Mouse (Mus musculus): ENCODE measurements around the gene Depdc7. TPM values are rescaled to one million over a fixed set of nuclear protein-coding genes. Genes with fewer than 3 reads are reported as not detected.

The Depdc7 gene
- polyA plus RNA-seq (2015; fragmentation: Nextera tagmentation; extraction: Ambion mirVana) = 9.5 and 12.0 TPM in 2 replicates

DNA sequence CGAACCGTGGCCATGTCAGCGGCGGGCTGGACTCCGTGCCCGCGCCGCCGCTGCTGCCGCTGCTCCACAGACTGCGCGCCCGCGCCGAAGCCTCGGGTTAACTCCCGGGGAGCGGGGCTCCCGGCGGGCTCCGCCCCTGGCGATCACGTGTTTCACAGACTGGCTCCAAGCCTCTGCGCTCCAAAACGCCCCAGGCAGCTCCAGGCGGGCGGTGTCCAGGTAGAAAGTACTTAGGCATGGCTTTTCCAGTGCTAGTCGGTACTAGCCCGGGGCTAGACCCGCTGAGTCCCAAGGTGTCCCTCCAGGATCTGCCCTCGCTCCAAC, at the start of gene Depdc7:
TSS of gene Depdc7 (minus strand) at position 138 of the 324 bp plus-strand sequence.

DNA sequence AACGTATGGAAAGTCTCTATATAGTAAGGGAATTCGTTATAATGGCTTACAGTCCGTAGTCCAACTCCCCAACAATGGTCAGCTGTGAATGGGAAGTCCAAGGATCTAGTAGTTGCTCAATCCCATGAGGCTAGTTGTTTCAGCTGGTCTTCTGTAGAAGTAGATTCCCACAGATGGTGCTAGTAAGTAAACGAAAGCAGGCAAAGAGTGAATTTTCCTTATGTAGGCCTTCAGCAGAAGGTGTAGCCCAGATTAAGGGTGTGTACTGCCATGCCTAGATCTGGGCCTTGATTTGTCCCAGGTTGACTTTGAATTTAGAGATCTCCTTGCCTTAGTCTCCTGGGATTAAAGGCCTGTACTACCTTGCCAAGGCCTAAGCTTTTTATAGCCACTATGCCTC, 26.4 kb downstream of the Depdc7 start, which contains the start of gene Pin1rt1:
TSS of gene Pin1rt1 (minus strand) at position 101 of the 400 bp plus-strand sequence.

DNA sequence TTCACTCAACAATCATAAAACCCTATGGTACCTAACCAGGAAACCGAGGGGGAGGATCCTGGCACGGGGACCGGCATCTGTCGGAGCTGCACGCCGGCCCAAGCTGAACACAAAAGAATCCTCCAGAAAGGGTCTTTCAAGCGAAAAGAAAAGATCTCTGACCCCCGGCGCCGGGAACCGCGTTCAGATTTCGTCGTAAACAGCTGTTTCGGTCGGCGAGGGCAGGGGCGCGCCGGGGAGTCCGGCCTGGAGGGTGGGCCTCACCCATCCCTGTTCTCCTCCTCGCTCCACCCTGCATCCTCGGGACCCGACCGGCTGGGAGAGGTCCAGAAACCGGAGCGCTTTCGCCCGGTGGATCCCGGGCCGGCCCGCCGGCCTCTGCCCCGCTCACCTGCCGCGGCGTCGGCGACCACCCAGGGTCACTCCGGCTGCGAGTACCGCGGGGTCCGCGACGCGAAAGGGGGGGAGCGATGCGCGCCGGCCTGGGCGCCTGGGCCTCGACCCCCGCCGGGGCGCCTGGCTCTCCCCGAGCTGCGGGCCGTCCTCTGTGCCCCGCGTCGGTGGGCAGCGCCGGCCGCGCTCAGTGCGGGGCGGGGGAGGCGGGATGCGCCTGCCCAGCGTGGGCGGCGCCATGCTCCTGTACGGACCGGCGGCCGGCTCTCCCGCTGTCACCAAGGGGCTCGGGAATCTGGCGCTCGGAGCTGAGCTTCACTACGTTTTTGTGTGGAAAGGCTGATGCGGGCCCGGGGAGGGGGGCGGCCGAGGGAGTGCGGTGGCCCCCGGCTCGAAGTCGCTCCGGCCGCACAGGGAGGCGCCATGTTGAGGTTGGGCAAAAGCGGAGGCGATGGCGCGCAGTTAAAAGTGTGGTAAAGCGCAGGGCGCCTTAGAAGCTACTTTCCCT, 30.8 kb downstream of the Depdc7 start, which contains the start of gene Tcp11l1:
TSS of gene Tcp11l1 (minus strand) at position 585 of the 901 bp plus-strand sequence.

Other genes starting within 250 kb of the Depdc7 start
- 14.9 and 17.5 TPM in 2 replicates for gene Hipk3, start 248.4 kb downstream of the Depdc7 start, polyA plus RNA-seq (2015; fragmentation: Nextera tagmentation; extraction: Ambion mirVana)
- 36.2 and 49.1 TPM in 2 replicates for gene Cstf3, start 152.4 kb downstream of the Depdc7 start, polyA plus RNA-seq (2015; fragmentation: Nextera tagmentation; extraction: Ambion mirVana)
- gene Tcp11l1, start 30.7 kb downstream of the Depdc7 start, polyA plus RNA-seq (2015; fragmentation: Nextera tagmentation; extraction: Ambion mirVana) = 36.2 and 38.8 TPM in 2 replicates
- gene Pin1rt1, start 26.5 kb downstream of the Depdc7 start, polyA plus RNA-seq (2015; fragmentation: Nextera tagmentation; extraction: Ambion mirVana) = not detected in 2 replicates
- gene Qser1, start 73.9 kb upstream of the Depdc7 start, polyA plus RNA-seq (2015; fragmentation: Nextera tagmentation; extraction: Ambion mirVana) = 3.2 and 4.4 TPM in 2 replicates
- 5.4 and 5.7 TPM in 2 replicates for gene Prrg4, start 107.0 kb upstream of the Depdc7 start, polyA plus RNA-seq (2015; fragmentation: Nextera tagmentation; extraction: Ambion mirVana)
- 7.2 and 7.6 TPM in 2 replicates for gene Ccdc73, start 124.9 kb upstream of the Depdc7 start, polyA plus RNA-seq (2015; fragmentation: Nextera tagmentation; extraction: Ambion mirVana)